In the genomic region with DNA sequence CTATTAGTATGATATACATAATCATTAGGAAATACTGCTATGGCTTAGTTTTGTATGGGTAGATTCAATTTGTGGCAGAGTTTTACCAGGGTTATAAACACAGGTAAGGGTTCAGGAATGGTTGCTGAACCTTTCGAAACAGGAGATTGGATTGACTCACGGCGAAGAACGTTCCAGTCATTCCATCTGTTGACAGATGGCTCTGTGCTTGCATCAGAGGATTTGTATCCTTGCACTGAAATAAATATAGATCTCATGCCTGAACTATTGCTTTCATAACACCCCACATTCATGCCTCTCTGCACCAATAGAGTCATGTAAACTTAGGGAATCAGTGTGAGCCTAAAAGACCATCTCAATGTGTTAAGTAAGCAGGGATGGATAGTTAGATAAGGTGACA, we compare ENCODE assay signal across 12 mouse cellular contexts. TPM values are rescaled to one million over a fixed set of nuclear protein-coding genes. Genes with fewer than 3 reads are reported as not detected.
"Had no signal": no experiment of that assay in that cellular context is flagged by ENCODE, and none has a peak within 500 bp of the region (broad histone marks: within the 10 kb centered on the region; RNA-seq: fewer than 3 reads in every experiment).

No protein-coding gene starts in this region.

- H3K36me3 ChIP-seq: limb, embryonic 15.5 days; liver, embryonic 12.5 days; midbrain, embryonic 10.5 days; neural tube, embryonic 15.5 days had no signal

- H3K27me3 ChIP-seq: limb, embryonic 15.5 days; liver, embryonic 12.5 days; neural tube, embryonic 15.5 days had no signal

- H3K9ac ChIP-seq: limb, embryonic 15.5 days; liver, embryonic 12.5 days; lung, embryonic 14.5 days; neural tube, embryonic 15.5 days had no signal

- H3K27ac ChIP-seq: limb, embryonic 15.5 days; liver, embryonic 12.5 days; midbrain, embryonic 10.5 days; neural tube, embryonic 15.5 days; stomach, postnatal 0 days had no signal

- ATAC-seq: liver, embryonic 12.5 days had no signal

- H3K4me3 ChIP-seq: limb, embryonic 15.5 days; liver, embryonic 12.5 days; midbrain, embryonic 10.5 days; myocyte; neural tube, embryonic 15.5 days had no signal

- DNase-seq: kidney, postnatal 14 days; lung, embryonic 14.5 days; lung, postnatal 10 days; lung, postnatal 4 days; midbrain, embryonic 14.5 days had no signal

- H3K4me2 ChIP-seq: limb, embryonic 15.5 days; liver, embryonic 12.5 days; lung, embryonic 14.5 days; neural tube, embryonic 15.5 days had no signal

- H3K4me1 ChIP-seq: limb, embryonic 15.5 days; liver, embryonic 12.5 days; midbrain, embryonic 10.5 days; neural tube, embryonic 15.5 days had no signal

- H3K9me3 ChIP-seq: limb, embryonic 15.5 days; liver, embryonic 12.5 days; midbrain, embryonic 10.5 days; neural tube, embryonic 15.5 days had no signal

RNA-seq across cellular contexts. Expression of a gene that starts 4.9 kb away (rescaled TPM):
- total RNA-seq: megakaryocyte, adult 5-6 weeks had no signal
- polyA plus RNA-seq: myocyte had no signal
